Mouse (Mus musculus) testis, postnatal 10 days (tissue): ENCODE measurements at regions not wholly inside any gene's neighbourhood (a gene's known extent, or its start where the extent isn't known, plus 50 kb on each side); places are given as distances from the start of the nearest gene placed in this dataset.

Source experiments
- DNase-seq: peaks from one replicate; pipeline ENCODE4 v3.0.0; 2021; ENCODE audit warnings: low spot score

DNA sequence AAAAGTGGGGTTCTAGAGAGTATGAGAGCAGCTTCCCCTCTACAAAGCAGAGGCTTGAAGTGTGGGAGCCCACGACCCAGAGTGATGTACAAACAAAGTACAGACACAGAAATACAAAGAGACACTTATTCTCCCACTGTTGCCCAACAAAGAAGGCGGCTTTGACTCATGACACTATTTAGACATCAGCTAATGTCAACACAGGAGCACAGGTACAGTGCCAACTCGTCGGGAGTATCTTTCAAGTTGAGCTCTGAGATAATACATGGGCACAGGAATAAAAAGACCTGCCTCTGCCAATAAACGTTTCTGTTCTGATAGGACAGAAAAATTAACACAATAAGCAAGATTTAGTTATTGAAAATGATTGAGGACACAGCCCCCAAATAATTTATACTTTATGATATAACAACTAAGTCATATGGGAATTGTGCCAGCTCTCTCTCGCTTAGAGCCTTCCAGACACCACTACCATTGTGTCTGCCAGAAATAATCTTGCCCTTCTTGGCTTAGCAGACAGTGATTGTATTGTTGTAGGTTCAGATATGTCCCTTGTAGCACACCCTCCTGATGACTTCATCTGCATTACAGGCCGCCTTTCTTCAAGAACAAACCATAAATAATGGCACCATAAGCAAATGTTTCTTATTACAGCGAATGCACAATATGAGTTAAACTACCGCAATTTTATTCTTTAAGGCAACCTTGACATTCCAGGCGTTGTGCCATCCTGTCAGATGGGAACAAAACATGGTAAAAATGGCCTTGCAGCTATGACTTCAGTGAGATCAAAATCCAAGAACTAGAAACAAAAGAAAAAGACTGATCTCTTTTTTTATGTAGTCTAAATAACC, 561.1 kb downstream of the Adgrl2 start:
- DNase-seq: no peak

DNA sequence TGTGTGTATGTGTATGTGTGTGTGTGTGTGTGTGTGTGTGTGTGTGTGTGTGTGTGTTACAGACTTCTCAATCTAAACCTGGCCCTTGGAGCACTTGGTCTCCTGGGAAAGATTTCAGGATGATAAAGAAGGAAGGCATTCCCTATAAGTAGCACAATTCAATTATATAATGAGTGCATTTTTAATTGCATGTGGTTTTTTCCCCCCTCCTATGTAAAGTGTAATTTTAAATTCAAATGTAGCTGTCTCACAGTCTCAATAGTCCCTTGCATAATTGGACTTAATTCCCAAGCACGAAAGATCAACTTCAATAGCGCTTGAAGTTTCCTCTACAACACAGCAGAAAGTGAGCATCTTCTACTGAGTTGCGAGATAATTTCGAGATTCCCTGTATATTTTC, 566.3 kb downstream of the Adgrl2 start:
- DNase-seq: no peak

DNA sequence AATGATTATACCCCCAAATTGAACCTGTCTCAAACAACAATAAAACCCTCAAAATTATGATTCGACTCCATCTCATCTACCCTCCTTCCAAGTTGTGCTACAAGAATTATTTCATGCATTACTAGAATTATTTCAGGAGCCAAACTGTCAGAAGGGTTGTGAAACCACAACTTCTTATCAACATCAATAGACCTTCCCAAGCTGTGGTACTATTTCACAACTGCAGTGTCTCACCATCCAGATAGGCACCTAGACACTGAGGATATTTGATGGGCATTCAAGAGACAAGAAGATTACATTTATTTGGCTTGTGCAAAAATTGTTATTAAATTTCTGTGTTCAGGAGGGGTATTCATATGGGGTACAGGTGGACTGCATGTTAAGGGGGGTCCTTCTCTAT, 567.0 kb downstream of the Adgrl2 start:
- DNase-seq: no peak

DNA sequence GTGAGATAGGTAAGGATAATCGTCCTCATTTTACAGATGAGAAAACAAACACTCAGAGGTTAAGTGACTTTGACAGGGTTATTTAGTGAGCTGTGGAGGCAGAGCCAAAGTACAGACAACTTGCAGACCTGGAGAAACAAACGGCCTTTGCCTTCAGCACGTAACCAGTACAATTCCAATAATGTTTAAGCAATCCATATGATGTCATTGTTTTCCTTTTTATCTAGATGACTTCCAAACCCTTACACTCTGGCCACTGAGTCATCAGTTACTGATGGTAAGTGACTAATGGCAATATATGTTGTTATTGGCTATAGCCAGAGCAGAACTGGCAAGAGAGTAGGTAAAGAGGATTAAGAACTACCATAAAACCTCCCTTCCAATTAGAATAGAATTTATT, 567.6 kb downstream of the Adgrl2 start:
- DNase-seq: no peak

DNA sequence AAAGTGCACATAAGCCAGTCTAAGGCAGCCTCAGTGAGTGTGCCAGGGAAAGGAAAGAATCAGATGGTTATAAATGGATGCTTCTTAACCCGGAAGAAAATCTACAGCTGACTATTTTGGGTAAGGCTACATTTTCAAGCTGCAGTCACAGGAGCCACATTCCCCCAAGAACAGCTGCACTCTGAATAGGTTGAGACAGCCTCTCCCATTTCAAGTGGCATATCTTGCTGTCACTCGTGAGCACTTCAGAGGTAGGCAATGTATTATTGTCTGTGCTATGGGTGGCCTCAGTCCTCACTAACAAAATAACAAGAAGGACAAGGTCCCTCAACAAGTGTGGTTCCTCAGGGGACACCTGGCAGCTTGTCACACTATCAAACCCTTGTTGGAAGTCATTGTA, 568.1 kb downstream of the Adgrl2 start:
- DNase-seq: no peak

DNA sequence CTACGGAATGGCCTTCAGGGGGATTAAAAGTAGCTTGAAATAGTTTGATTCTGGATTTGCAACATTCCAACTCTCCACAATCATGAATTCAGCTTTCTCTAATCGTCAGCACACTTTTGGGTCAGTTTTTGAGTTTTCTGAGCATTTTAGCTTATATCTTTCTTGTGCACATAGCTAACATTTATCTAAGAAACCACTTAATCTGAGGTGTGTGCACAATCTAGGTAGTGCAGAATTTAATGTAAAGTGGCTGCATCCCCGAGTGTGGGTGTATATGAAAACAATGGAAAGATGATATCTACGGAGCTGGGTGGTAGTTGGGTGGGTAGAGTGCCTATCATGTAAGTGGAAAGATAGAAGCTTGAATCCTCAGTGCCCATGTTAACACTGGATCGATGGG, 570.1 kb downstream of the Adgrl2 start:
- no peak for DNase-seq

DNA sequence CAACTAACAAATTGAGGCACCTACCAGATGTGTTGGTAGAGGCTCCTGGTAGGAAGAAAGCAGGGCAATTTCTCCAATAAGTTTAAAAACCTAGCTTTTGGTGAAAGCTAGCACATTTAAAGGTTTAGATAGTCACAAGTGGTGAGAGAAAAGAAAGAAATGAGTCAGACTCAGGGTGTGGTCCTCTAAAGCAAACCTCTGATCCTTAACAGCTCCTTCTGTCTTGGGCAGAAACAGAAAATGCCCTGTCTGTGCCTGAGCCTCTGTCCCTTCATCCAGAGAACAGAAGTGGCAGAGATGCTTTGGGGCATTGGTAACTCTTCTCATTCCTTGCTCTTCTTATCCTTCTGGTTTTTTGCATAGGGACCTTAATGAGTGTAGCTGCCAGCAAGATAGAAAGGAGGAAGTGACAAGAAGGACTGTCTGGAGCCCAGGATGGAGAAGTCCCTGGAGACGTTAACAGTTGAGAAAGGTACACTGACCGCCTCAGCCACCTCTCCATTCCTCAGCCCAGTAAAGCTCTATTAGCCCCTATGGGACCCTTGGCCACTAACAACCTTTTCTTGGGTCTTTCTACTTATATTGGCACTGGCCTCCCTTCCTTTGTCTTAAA, 570.8 kb downstream of the Adgrl2 start:
- no peak for DNase-seq

DNA sequence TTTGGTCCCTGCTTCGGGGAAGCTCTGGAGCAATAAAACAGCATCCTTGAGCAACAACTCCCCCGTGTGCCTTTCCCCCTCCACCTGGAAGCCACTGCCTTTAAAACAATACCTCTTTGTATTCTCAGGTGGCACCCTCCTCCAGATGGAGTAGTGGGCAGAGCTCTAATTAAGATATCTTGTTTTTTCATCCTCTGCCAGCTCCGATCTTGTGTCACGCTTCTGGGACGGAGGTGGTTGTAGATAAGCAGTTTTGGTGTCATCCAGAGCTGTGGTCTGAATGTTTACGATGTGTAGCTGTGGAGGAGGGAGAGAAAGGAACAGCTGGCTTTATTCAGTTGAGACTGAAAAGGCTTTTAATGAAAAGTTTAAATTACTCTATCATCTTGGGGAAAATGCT, 572.3 kb downstream of the Adgrl2 start:
- DNase-seq: no peak

DNA sequence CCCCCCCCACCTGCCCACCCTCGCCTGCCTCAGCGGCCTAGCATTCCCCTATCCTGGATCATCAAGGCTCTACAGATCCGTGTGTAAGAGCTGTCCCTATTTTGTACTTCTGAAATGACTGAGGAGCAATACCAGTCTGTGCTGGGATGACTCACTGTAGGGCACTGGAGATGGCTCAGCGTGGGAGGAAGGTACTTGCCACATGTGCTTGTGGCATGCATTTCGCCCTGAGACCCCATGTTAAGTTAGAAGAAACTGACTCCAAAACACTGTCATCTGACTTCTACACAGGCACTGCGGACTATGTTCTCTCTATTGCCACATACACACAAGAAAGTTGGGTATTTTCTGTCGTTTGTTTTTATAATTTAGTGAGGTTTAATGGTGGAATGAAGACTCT, 574.9 kb downstream of the Adgrl2 start:
- no peak for DNase-seq

DNA sequence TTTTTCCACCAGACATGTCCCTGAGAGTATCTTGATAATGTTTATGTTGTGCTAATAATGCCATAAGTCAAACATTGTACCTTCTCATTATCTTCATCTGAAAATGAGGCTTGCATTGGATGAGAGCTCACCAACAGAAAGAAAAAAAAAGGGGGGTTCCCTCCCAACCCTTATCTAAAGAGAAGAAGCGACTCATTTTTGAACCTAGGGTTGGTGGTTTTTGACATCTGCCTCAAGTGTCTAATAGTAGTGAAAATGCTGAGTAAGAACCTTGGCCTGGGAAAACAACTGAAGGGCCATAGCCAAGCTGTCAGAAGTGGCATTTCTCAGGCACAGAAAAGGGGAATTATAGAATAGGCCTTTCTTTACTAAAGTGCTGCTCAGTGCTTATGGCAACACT, 577.3 kb downstream of the Adgrl2 start:
- DNase-seq: no peak

DNA sequence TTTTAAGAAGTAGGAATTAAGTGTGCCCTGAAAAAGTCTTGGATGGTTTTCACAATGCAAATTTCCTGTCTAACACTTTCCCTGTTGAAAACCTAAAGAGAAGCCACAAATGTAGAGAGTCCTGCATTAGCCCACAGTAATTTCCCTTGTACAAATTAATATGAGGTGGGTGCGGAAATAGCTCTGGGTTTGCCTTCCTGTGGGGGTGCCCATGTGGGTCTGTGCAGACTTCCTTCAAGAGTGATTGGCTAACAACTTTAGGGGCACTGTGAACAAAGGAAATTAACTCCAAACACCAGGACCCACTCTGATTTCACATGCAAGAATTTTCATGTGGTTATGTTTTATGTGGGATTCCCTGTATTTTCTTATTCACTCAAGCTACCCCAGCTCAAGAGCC, 578.2 kb downstream of the Adgrl2 start:
- DNase-seq: no peak

DNA sequence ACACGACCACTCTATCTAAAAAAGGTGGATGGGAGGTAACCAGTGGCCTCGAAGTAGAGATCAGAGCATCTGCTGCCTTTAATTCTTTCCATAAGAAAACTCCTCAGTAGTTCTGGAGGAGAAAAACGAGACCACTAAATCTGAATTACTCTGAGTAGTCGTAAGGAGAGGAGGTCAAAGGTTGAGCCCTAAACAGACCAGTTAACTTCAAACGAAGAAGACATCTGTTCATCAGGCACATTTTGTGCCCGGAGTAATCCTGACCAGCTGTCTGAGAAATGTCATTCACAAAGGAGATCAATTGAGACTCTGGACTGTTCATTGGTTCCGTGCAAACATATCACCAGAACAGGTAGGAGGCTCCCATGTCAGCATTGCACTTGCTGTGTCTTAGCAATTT, 592.0 kb downstream of the Adgrl2 start:
- DNase-seq: no peak

DNA sequence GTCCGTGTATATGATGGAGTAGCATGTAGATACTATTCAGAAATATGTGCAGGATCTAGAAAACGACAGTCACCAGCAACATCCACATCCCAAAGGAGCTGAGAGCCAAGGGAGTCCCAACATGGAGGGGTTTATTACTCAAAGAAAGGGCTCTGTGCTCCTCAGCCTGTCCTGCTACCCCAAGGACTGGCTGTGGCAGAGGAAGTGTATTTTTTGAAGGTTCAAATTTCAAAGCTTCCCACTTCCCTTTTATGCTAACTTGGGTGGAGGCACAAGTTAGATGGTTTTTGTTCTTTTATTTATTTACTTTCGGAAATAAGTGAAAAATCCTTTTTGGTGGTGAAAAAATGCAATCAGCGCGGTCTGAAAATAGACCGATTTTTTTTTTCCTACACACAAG, 602.8 kb downstream of the Adgrl2 start:
- no peak for DNase-seq

DNA sequence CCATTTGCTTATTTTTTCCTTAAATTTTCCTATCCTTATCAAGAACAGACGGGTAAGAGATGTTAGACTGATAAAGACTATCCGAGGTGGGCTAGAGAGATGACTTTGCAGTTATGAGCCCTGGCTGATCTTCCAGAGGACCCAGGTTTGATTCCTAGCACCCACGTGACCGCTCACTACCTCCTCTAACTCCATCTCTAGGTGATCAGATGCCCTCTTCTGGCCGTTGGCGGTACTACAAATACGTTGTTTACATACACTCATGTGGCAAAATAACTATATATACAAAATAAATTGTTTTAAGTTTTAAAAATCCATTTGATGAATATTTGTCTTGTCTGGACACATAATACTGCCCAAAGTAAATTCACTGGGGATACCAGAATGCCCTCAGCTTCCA, 604.6 kb downstream of the Adgrl2 start:
- DNase-seq: peak; percentile 45

DNA sequence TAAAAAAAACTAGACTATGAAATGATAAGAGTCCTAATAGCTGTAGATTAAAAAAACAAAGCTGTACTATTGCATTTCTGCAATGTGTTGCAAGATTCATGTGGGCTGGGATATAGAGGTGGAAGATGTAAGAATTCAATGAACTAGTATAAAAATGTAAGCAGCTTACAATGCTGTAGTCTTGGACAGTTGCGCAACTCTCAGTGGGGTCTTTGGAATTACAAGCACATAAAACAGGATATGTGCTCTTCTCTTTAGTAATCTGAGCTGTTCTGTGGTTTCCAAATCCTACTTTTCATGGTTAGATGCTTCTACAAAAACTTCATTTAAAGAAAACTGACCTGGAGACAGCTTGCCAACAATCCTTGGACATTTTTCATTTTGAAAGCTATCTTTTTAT, 609.3 kb downstream of the Adgrl2 start:
- DNase-seq: no peak

DNA sequence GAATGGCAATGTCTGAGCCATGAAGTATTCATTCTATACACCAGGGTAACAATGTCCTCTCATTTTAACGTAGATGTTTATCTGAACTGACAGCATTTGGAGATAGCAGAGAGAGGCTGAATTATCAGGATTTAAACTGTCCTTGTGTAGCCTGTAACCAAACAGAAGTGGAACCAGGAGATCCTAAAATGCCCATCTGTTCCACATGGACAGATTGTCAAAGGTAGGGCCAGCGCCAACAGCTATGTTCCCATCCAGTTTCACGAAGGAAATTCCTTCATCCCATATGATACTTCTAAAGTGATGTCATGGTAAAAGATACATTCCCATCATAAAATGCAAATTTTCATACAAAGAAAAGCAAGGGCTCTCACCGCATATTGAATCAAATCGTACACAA, 627.0 kb downstream of the Adgrl2 start:
- DNase-seq: no peak

DNA sequence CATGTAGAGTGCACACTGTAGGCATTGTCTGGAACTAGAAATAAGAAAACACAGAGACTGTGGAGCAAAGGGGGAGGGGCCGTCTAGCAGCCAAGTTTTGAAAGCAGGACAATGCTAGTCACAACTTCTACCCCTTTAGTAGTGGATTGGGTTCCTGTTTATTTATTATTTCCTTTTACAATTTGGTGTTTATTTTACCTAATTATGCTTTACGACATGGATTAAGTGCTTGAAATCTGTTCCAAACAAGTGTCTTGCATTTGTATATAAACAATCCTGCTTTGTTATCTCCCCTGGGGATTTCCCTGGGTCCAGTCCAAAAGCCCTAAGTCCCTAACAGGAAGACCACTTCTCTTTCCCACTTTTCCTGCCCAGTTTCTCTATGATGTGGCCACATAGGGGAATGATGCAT, 627.9 kb downstream of the Adgrl2 start:
- DNase-seq: no peak

DNA sequence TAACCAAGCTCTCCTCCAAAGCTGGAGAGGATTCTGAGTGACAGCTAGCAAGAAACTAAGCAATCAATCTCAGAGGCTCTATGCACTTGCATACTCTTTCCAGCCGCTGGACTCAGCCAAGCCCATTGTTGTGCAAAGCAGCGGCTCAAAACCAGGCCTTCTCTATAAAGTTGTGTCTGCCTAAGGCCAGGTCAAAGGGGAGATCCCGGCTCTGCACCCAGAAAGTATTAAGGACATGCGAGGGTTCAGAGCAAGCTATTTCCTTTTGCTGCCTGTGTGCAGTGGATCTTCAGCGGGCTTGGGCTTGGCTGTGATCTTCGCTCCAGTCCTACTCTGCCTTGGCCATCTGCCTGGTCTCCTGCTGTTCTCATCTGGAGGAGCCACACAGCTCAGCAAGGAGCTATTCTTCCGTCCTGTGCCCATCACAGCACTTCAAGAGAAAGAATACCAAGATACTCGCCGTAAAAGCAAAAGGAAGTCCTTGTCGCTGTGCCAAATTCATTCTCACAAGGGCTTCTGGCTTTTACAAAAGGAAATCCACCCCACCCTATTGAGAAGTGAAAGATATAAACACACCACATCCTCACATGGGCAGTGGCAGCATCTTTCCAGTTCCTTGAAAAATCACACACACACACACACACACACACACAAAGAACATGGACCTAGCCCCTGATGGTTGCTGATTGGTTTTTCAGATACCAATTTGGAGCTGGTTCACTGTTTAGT, 646.6 kb downstream of the Adgrl2 start:
- DNase-seq: peak; percentile 78

DNA sequence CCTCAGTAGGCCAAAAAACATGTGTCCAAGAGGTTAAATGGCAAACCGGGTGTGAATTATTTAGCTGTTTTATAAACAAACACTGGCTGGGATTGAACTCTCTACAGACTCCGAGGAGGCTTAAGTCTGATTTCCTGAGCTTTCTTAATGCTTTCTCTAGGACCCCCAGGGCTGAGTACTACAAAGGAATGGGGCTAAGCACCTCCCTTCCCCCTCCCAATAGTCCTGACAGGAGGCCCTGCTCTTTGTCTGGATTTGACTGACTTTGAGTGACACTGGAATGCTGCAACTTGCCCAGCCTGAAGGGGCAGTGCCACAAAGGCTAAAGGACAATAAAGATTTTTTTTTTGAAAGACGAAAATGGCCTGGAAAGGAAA, 647.1 kb downstream of the Adgrl2 start:
- DNase-seq: no peak

DNA sequence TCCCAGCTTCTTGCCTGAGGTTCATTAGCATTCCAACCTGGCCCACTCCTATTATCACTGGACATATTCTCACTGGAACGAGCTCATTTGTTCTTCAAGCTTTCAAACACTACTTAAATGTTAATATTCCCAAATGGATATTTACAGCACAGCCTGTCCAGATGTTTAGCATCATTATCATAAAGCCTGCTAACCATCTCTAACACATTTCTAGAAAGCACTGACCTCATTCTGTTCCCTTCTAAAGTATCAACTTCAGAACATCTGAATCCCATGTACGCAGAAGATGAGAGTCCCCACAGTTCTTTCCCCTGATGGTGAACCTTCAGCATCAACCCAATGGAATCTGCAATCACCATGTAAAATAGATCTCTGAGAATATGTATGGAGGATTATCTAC, 651.1 kb downstream of the Adgrl2 start:
- no peak for DNase-seq

DNA sequence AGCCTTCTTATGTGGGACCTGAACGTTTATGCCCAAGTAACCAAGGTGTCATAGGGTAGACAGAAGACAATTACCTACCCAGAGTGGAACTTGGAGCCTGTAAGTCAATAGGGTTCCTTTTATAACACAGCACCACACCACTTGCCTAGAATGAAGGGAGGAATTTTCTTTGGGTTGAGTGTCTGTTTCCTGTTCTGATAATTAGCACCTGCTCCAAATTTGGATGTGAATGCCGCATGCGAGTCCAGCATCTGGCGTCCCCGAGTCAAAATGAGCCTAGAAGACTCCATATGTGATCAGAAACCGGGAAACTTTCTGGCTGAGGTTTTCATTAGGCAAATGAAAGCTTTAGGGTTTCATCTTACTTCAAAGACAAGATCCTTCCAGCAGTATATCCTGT, 653.7 kb downstream of the Adgrl2 start:
- DNase-seq: no peak

DNA sequence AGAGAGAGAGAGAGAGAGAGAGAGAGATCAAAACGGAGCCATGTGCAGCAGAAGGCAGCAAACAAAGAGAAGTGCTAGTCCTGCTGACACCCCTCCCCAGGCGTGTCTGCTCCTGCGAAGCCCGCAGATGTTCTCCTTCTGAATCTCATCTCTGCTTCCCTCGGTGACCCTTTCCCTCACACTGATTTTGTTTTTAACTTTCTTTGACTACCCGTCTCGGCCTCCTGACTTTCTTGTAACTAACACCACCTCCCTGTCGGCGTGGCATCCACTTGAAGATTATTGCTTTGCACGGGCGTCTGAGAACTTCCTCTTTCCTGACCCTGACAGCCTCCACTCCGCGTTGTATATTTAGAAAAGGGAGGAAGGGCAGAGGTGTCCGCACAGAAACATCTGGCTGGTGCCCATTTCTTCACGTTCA, 654.3 kb downstream of the Adgrl2 start:
- DNase-seq: no peak

DNA sequence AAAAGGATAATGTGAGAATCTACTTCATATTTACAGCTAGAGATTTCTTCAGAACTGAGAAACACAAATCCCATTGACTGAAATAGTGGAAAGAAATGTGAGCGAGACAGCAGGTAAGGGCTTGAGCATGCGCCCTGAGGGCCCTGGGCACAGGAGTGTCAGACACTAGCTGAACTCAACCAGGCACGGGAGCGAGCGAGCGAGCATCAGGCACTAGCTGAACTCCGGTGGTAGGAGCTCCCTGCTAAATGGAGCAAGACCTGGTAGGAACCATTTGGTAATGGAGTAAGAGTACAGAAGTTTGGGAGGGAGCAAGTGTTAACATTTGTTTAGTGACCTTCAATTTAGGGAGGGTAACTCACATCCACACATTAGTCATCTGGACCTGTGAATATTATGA, 654.7 kb downstream of the Adgrl2 start:
- DNase-seq: no peak
